Mouse (Mus musculus) heart, embryonic 10.5 days (tissue): ENCODE measurements around the gene Tnrc18. TPM values are rescaled to one million over a fixed set of nuclear protein-coding genes. Genes with fewer than 3 reads are reported as not detected.
A peak's percentile ranks its signal among the peaks of the same experiment; 100 is the strongest.

Experiments used
- DNase-seq: peaks from one replicate; pipeline ENCODE4 v3.0.0-alpha.2; 2017; ENCODE audit warnings: low spot score
- H3K27ac ChIP-seq: fragments of 300-500 bp; sonication (generic); 2 replicates; pipeline ENCODE4 v1.5.1; 2016; ENCODE audit warnings: mild to moderate bottlenecking
- H3K27me3 ChIP-seq: fragments of 300-500 bp; sonication (generic); 2 replicates; pipeline ENCODE4 v1.6.1; 2016; ENCODE audit warnings: mild to moderate bottlenecking; ENCODE audit not compliant: poor library complexity, insufficient read depth, severe bottlenecking
- H3K36me3 ChIP-seq: fragments of 300-500 bp; sonication (generic); 2 replicates; pipeline ENCODE4 v1.6.1; 2016; ENCODE audit warnings: mild to moderate bottlenecking, moderate library complexity
- H3K4me1 ChIP-seq: fragments of 300-500 bp; sonication (generic); 2 replicates; pipeline ENCODE4 v1.6.1; 2016; ENCODE audit warnings: mild to moderate bottlenecking
- H3K4me3 ChIP-seq: fragments of 300-500 bp; sonication (generic); 2 replicates; pipeline ENCODE4 v1.5.1; 2016; ENCODE audit warnings: mild to moderate bottlenecking, moderate library complexity
- H3K9me3 ChIP-seq: fragments of 300-500 bp; sonication (generic); 2 replicates; pipeline ENCODE4 v1.6.1; 2016; ENCODE audit warnings: mild to moderate bottlenecking, moderate library complexity
- WGBS: fragments of 180-500 bp; shearing (Covaris S2); methylation state at CpG from one replicate; pipeline ENCODE4 v1.1.7; 2016; 5-methylcytosine and 5-hydroxymethylcytosine counted together
- polyA plus RNA-seq: library from polyadenylated mRNA; unstranded; fragments of >200 nt; fragmentation: Nextera tagmentation; extraction: Ambion mirVana; gene quantifications from 2 replicates; pipeline ENCODE4 v1.2.1, GENCODE M21; 2016

Gene Tnrc18
- polyA plus RNA-seq, 1 experiment from 2014 or later, result 24.8 TPM

GRCm38 (mm10) chr5:142716056-142716455, 101.4 kb downstream of the Tnrc18 start:
- H3K27ac ChIP-seq, result no peak overlapping the region
- peaks cover 19% of the 10 kb centered on the region for H3K4me1 ChIP-seq
- H3K4me3 ChIP-seq, result no peak overlapping the region
- H3K27me3 ChIP-seq, result peaks cover 12% of the 10 kb centered on the region; the same call in 1 of the 2 replicates
- H3K9me3 ChIP-seq, result peaks cover 5% of the 10 kb centered on the region; the same call in 1 of the 2 replicates
- DNase-seq, result no peak
- WGBS, result 82% methylated on average over 6 of the region's 6 CpGs
- H3K36me3 ChIP-seq, result 0 out of 2 replicates have a peak, but pooled peaks cover under 1% of the 10 kb centered on the region

DNA sequence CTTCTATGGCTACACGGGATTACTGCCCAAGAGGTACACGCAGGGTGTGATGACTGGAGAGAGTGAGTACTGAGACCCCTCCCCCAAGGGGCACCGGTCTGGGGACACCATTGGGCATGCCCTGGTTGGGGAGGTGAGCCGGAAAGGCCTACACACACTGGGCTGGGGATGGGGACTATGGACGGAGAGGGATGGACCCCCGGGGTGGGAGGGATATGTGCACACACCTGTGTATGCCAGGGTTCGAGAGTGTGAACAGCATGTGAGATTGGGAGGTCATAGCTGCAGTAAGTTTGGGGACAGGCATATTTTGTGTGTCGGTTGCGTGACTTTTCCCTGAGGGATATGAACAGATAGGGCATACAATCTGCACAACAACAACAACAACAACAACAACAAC, 102.4 kb downstream of the Tnrc18 start:
- peaks cover 12% of the 10 kb centered on the region; the same call in 1 of the 2 replicates for H3K27me3 ChIP-seq
- H3K36me3 ChIP-seq, result no peaks in the 10 kb centered on the region
- WGBS, result 80% methylated on average over 9 of the region's 9 CpGs
- no peak overlapping the region for H3K4me3 ChIP-seq
- H3K4me1 ChIP-seq, result peaks cover 19% of the 10 kb centered on the region
- DNase-seq, result no peak
- H3K27ac ChIP-seq, result no peak overlapping the region
- peaks cover 5% of the 10 kb centered on the region; the same call in 1 of the 2 replicates for H3K9me3 ChIP-seq

- no peak overlapping the region for H3K27ac ChIP-seq
- no peaks in the 10 kb centered on the region for H3K36me3 ChIP-seq
- peaks cover 5% of the 10 kb centered on the region; the same call in 1 of the 2 replicates for H3K9me3 ChIP-seq
- no peak for DNase-seq
- H3K4me1 ChIP-seq, result peaks cover 17% of the 10 kb centered on the region
- WGBS, result 79% methylated on average over 10 of the region's 10 CpGs
- H3K27me3 ChIP-seq, result peaks cover 12% of the 10 kb centered on the region; the same call in 1 of the 2 replicates
- H3K4me3 ChIP-seq, result no peak overlapping the region
Measured at GRCm38 (mm10) chr5:142713966-142714365, 103.5 kb downstream of the Tnrc18 start.

DNA sequence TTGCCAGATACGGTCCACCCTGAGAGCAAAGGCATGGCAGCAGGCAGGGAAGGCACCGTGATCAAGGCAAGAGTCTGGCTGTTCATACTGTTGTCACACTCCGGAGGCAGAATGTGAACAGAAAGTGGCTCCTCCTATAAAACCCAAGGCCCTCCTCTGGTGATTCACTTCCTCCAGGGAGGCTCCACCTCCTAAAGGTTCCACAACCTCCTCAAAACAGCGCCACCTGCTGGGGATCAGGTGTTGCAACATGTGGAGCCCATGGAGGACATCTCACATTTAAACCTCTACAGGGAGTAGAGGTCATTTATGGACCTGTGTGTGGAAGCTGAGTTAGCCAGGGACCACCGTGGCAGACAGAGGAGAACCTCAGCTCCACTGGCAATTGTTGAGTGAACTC, 105.1 kb downstream of the Tnrc18 start:
- H3K36me3 ChIP-seq, result no peaks in the 10 kb centered on the region
- no peak for DNase-seq
- H3K4me3 ChIP-seq, result no peak overlapping the region
- H3K27ac ChIP-seq, result no peak overlapping the region
- H3K27me3 ChIP-seq, result peaks cover 9% of the 10 kb centered on the region; the same call in 1 of the 2 replicates
- H3K9me3 ChIP-seq, result peaks cover 5% of the 10 kb centered on the region; the same call in 1 of the 2 replicates
- 0 out of 2 replicates have a peak, but pooled peaks cover 7% of the 10 kb centered on the region for H3K4me1 ChIP-seq
- 82% methylated on average over 5 of the region's 5 CpGs for whole genome bisulfite sequencing

GRCm38 (mm10) chr5:142709436-142709835, 108.0 kb downstream of the Tnrc18 start:
- H3K36me3 ChIP-seq, result no peaks in the 10 kb centered on the region
- H3K27ac ChIP-seq, result no peak overlapping the region
- H3K4me1 ChIP-seq, result no peaks in the 10 kb centered on the region
- 81% methylated on average over 7 of the region's 7 CpGs for WGBS
- peaks cover 4% of the 10 kb centered on the region; the same call in 1 of the 2 replicates for H3K27me3 ChIP-seq
- DNase-seq, result no peak
- peaks cover 5% of the 10 kb centered on the region; the same call in 1 of the 2 replicates for H3K9me3 ChIP-seq
- H3K4me3 ChIP-seq, result no peak overlapping the region

DNA sequence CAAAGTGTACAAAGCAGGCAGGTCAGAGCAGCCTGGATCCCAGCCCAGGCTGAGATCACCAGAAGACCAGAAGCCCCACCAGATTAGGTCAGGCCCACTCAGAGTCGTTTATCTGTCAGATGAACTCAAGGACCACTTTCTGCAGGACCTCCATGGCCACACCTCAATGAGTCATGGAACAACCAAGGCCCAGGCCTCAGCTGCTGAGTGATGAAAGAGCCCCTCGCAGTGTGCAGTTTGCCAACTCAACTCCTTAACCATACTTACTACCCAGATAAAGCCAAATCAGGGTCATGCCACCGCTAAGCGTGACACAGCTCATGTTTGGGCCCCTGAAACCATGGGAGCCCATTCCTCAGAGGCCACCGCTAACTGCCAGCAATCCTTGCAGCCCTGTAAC, 109.8 kb downstream of the Tnrc18 start:
- Histone ChIP-seq H3K9me3 (peaks cover 5% of the 10 kb centered on the region; the same call in 1 of the 2 replicates), H3K4me3 (no peak overlapping the region), H3K27me3 (peaks cover 22% of the 10 kb centered on the region), H3K4me1 (peaks cover 3% of the 10 kb centered on the region), H3K27ac (no peak overlapping the region), H3K36me3 (no peaks in the 10 kb centered on the region)
- no peak for DNase-seq
- 73% methylated on average over 5 of the region's 5 CpGs for WGBS

- DNase-seq, result no peak
- peaks cover 20% of the 10 kb centered on the region for H3K4me1 ChIP-seq
- WGBS, result 78% methylated on average over 10 of the region's 10 CpGs
- H3K4me3 ChIP-seq, result no peak overlapping the region
- no peaks in the 10 kb centered on the region for H3K9me3 ChIP-seq
- peaks cover 60% of the 10 kb centered on the region for H3K27me3 ChIP-seq
- H3K27ac ChIP-seq, result no peak overlapping the region
- no peaks in the 10 kb centered on the region for H3K36me3 ChIP-seq
Measured at GRCm38 (mm10) chr5:142703569-142703968, 113.9 kb downstream of the Tnrc18 start.

GRCm38 (mm10) chr5:142702511-142703138, 114.8 kb downstream of the Tnrc18 start:
- Histone ChIP-seq H3K27ac (peak overlapping the region; percentile 80), H3K4me3 (peak overlapping the region; percentile 74), H3K4me1 (peaks cover 20% of the 10 kb centered on the region), H3K9me3 (no peaks in the 10 kb centered on the region), H3K36me3 (no peaks in the 10 kb centered on the region), H3K27me3 (peaks cover 64% of the 10 kb centered on the region)
- WGBS, result 26% methylated on average over 18 of the region's 18 CpGs
- DNase-seq, result no peak

- Histone ChIP-seq H3K4me1 (peaks cover 20% of the 10 kb centered on the region), H3K27me3 (peaks cover 64% of the 10 kb centered on the region), H3K36me3 (no peaks in the 10 kb centered on the region), H3K9me3 (no peaks in the 10 kb centered on the region), H3K4me3 (peak overlapping the region; percentile 74), H3K27ac (peak overlapping the region; percentile 80)
- WGBS, result under 1% methylated on average over 70 of the region's 72 CpGs
- peak; percentile 87 for DNase-seq
Measured at GRCm38 (mm10) chr5:142701651-142702510, 115.6 kb downstream of the Tnrc18 start.

- Histone ChIP-seq H3K27ac (no peak overlapping the region), H3K36me3 (no peaks in the 10 kb centered on the region), H3K4me3 (peak overlapping the region; percentile 74), H3K9me3 (no peaks in the 10 kb centered on the region), H3K27me3 (peaks cover 64% of the 10 kb centered on the region), H3K4me1 (peaks cover 20% of the 10 kb centered on the region)
- no peak for DNase-seq
- WGBS, result 8% methylated on average over 15 of the region's 15 CpGs
Measured at GRCm38 (mm10) chr5:142700842-142701589, 116.4 kb downstream of the Tnrc18 start.

- no peak overlapping the region for H3K27ac ChIP-seq
- H3K9me3 ChIP-seq, result no peaks in the 10 kb centered on the region
- no peak overlapping the region for H3K4me3 ChIP-seq
- WGBS, result 45% methylated on average over 2 of the region's 2 CpGs
- peaks cover 18% of the 10 kb centered on the region for H3K4me1 ChIP-seq
- H3K36me3 ChIP-seq, result no peaks in the 10 kb centered on the region
- DNase-seq, result no peak
- H3K27me3 ChIP-seq, result peaks cover 65% of the 10 kb centered on the region
Measured at GRCm38 (mm10) chr5:142697742-142698141, 119.7 kb downstream of the Tnrc18 start.

GRCm38 (mm10) chr5:142696865-142697264, 120.6 kb downstream of the Tnrc18 start:
- Histone ChIP-seq H3K27ac (no peak overlapping the region), H3K27me3 (peaks cover 57% of the 10 kb centered on the region), H3K9me3 (no peaks in the 10 kb centered on the region), H3K4me1 (peaks cover 9% of the 10 kb centered on the region), H3K4me3 (no peak overlapping the region), H3K36me3 (no peaks in the 10 kb centered on the region)
- 83% methylated on average over 6 of the region's 6 CpGs for WGBS
- DNase-seq, result no peak
